Mouse (Mus musculus): ENCODE data around the gene Asrgl1. TPM values are rescaled to one million over a fixed set of nuclear protein-coding genes. Genes with fewer than 3 reads are reported as not detected.
A peak's percentile ranks its signal among the peaks of the same experiment; 100 is the strongest.
"Not testable (repeated sequence)": the region's sequence is repeated elsewhere in the genome, so short reads cannot be mapped to it uniquely, and the experiment has no call there.

Gene Asrgl1
- total RNA-seq (2017), result 28.4 and 32.6 TPM in 2 replicates

- peak; percentile 97 for ATAC-seq (replicated peaks; ENCODE audit: low read depth, poor library complexity, severe bottlenecking)
These were observed at the start of gene Asrgl1 for GRCm38 (mm10) chr19:9135512-9136331. Asrgl1 (minus strand) TSS chr19:9135636.

GRCm38 (mm10) chr19:9146214-9146613 is 10.8 kb upstream of the Asrgl1 start:
- ATAC-seq (replicated peaks; ENCODE audit: low read depth, poor library complexity, severe bottlenecking), result no peak

GRCm38 (mm10) chr19:9143639-9144125 is 8.2 kb upstream of the Asrgl1 start:
- no peak for ATAC-seq (replicated peaks; ENCODE audit: low read depth, poor library complexity, severe bottlenecking)

- ATAC-seq (replicated peaks; ENCODE audit: low read depth, poor library complexity, severe bottlenecking), result no peak
These were observed 7.8 kb upstream of the Asrgl1 start for GRCm38 (mm10) chr19:9143230-9143629.

GRCm38 (mm10) chr19:9140361-9140760 is 4.9 kb upstream of the Asrgl1 start:
- ATAC-seq (replicated peaks; ENCODE audit: low read depth, poor library complexity, severe bottlenecking), result not testable (repeated sequence)

- no peak for ATAC-seq (replicated peaks; ENCODE audit: low read depth, poor library complexity, severe bottlenecking)
These were observed 1.7 kb upstream of the Asrgl1 start for GRCm38 (mm10) chr19:9137159-9137558.

- peak; percentile 39 for ATAC-seq (replicated peaks; ENCODE audit: low read depth, poor library complexity, severe bottlenecking)
These were observed 507 bp downstream of the Asrgl1 start for GRCm38 (mm10) chr19:9134746-9135511.

- no peak for ATAC-seq (replicated peaks; ENCODE audit: low read depth, poor library complexity, severe bottlenecking)
These were observed 5.4 kb downstream of the Asrgl1 start for GRCm38 (mm10) chr19:9129996-9130395.

- no peak for ATAC-seq (replicated peaks; ENCODE audit: low read depth, poor library complexity, severe bottlenecking)
These were observed 6.8 kb downstream of the Asrgl1 start for GRCm38 (mm10) chr19:9128499-9129194.

- ATAC-seq (replicated peaks; ENCODE audit: low read depth, poor library complexity, severe bottlenecking), result not testable (repeated sequence)
These were observed 11.4 kb downstream of the Asrgl1 start for GRCm38 (mm10) chr19:9123986-9124385.

GRCm38 (mm10) chr19:9122390-9122789 is 13.0 kb downstream of the Asrgl1 start:
- no peak for ATAC-seq (replicated peaks; ENCODE audit: low read depth, poor library complexity, severe bottlenecking)

- ATAC-seq (replicated peaks; ENCODE audit: low read depth, poor library complexity, severe bottlenecking), result no peak
These were observed 15.6 kb downstream of the Asrgl1 start for GRCm38 (mm10) chr19:9119655-9120425.

- ATAC-seq (replicated peaks; ENCODE audit: low read depth, poor library complexity, severe bottlenecking), result no peak
These were observed 18.2 kb downstream of the Asrgl1 start for GRCm38 (mm10) chr19:9117275-9117674.

- ATAC-seq (replicated peaks; ENCODE audit: low read depth, poor library complexity, severe bottlenecking), result no peak
These were observed 19.2 kb downstream of the Asrgl1 start for GRCm38 (mm10) chr19:9116268-9116667.

GRCm38 (mm10) chr19:9112043-9112442 is 23.4 kb downstream of the Asrgl1 start:
- ATAC-seq (replicated peaks; ENCODE audit: low read depth, poor library complexity, severe bottlenecking), result no peak

- ATAC-seq (replicated peaks; ENCODE audit: low read depth, poor library complexity, severe bottlenecking), result peak; percentile 85
These were observed 25.1 kb downstream of the Asrgl1 start for GRCm38 (mm10) chr19:9110182-9110869.

GRCm38 (mm10) chr19:9108536-9108935 is 26.9 kb downstream of the Asrgl1 start:
- ATAC-seq (replicated peaks; ENCODE audit: low read depth, poor library complexity, severe bottlenecking), result no peak

- no peak for ATAC-seq (replicated peaks; ENCODE audit: low read depth, poor library complexity, severe bottlenecking)
These were observed 28.1 kb downstream of the Asrgl1 start for GRCm38 (mm10) chr19:9107379-9107755.

GRCm38 (mm10) chr19:9106751-9107378 is 28.6 kb downstream of the Asrgl1 start:
- no peak for ATAC-seq (replicated peaks; ENCODE audit: low read depth, poor library complexity, severe bottlenecking)

Measured in common myeloid progenitor, adult 5-6 weeks (primary cell).